Mouse (Mus musculus) liver, postnatal 0 days (tissue): ENCODE results near the gene Slk. TPM values are rescaled to one million over a fixed set of nuclear protein-coding genes. Genes with fewer than 3 reads are reported as not detected.
A peak's percentile ranks its signal among the peaks of the same experiment; 100 is the strongest.

ENCODE experiments used
- ATAC-seq: fragments of 200-750 bp; cut with Nextera tagmentation; 2 replicates; pipeline ENCODE4 v1.8.0; 2017; ENCODE audit warnings: mild to moderate bottlenecking, moderate library complexity
- DNase-seq: peaks from one replicate; pipeline ENCODE4 v3.0.0-alpha.2; 2016
- H3K27ac ChIP-seq: fragments of 300-500 bp; sonication (generic); 2 replicates; pipeline ENCODE4 v1.5.1; 2014; ENCODE audit warnings: antibody characterized with exemption, moderate library complexity, mild to moderate bottlenecking, low read depth
- H3K27me3 ChIP-seq: fragments of 300-500 bp; sonication (generic); 2 replicates; pipeline ENCODE4 v1.6.1; 2014; ENCODE audit warnings: low read length, control low read depth, mixed read lengths; ENCODE audit not compliant: insufficient read depth
- H3K36me3 ChIP-seq: fragments of 300-500 bp; sonication (generic); replicated peaks from 2 replicates; pipeline ENCODE4 v1.6.1; 2014; ENCODE audit warnings: mild to moderate bottlenecking, control low read depth, low read length, moderate library complexity, mixed read lengths; ENCODE audit not compliant: insufficient read depth
- H3K4me1 ChIP-seq: fragments of 300-500 bp; sonication (generic); 2 replicates; pipeline ENCODE4 v1.6.1; 2014; ENCODE audit warnings: antibody characterized with exemption, mild to moderate bottlenecking, control low read depth; ENCODE audit not compliant: insufficient read depth
- H3K4me2 ChIP-seq: fragments of 300-500 bp; sonication (generic); 2 replicates; pipeline ENCODE4 v1.6.1; 2014; ENCODE audit warnings: low read depth, mild to moderate bottlenecking, low read length, moderate library complexity, mixed read lengths
- H3K4me3 ChIP-seq: fragments of 300-500 bp; sonication (generic); 2 replicates; pipeline ENCODE4 v1.5.1; 2014; ENCODE audit warnings: low read depth, low read length
- H3K9ac ChIP-seq: fragments of 300-500 bp; sonication (generic); replicated peaks from 2 replicates; pipeline ENCODE4 v1.6.1; 2014; ENCODE audit warnings: mild to moderate bottlenecking, moderate library complexity
- H3K9me3 ChIP-seq: fragments of 300-500 bp; sonication (generic); 2 replicates; pipeline ENCODE4 v1.6.1; 2016; ENCODE audit warnings: mild to moderate bottlenecking, control low read depth, low read length, mixed read lengths
- CTCF ChIP-seq: sonication (generic); IDR thresholded peaks from 2 replicates; pipeline ENCODE4 v1.5.1; 2016; ENCODE audit warnings: antibody characterized with exemption, low read depth
- EP300 ChIP-seq: IDR thresholded peaks from 2 replicates; pipeline ENCODE4 v1.6.1; 2016; ENCODE audit warnings: antibody characterized with exemption, low read depth, mild to moderate bottlenecking
- WGBS: fragments of 180-500 bp; shearing (Covaris S2); extraction: QIAGEN DNeasy Blood & Tissue Kit; methylation state at CpG from one replicate; pipeline ENCODE4 v1.1.7; 2014; ENCODE audit not compliant: insufficient replicate concordance; 5-methylcytosine and 5-hydroxymethylcytosine counted together
- polyA plus RNA-seq: library from polyadenylated mRNA; unstranded; fragments of >200 nt; fragmentation: Nextera tagmentation; extraction: Ambion mirVana; gene quantifications from 2 replicates; pipeline ENCODE4 v1.2.1, GENCODE M21; 2015

Slk gene
- polyA plus RNA-seq, 1 experiment from 2014 or later = 6.0 TPM

GRCm38 (mm10) chr19:47549584-47549983 lies 29.9 kb upstream of the Slk start:
- no peak overlapping the region for H3K9ac ChIP-seq
- ATAC-seq (no peak), DNase-seq (no peak)
- TF ChIP-seq EP300 = no peak
- TF ChIP-seq CTCF = no peak
- H3K9me3 ChIP-seq = no peaks in the 10 kb centered on the region
- no peaks in the 10 kb centered on the region for H3K4me1 ChIP-seq
- no peak overlapping the region for H3K4me2 ChIP-seq
- H3K27me3 ChIP-seq = no peaks in the 10 kb centered on the region
- 81% methylated on average over 4 of the region's 4 CpGs for WGBS
- H3K4me3 ChIP-seq = no peak overlapping the region
- H3K27ac ChIP-seq = no peak overlapping the region
- H3K36me3 ChIP-seq = no peaks in the 10 kb centered on the region

GRCm38 (mm10) chr19:47559145-47559544 lies 20.3 kb upstream of the Slk start:
- 85% methylated on average over 5 of the region's 5 CpGs for WGBS
- H3K4me2 ChIP-seq = no peak overlapping the region

GRCm38 (mm10) chr19:47559751-47560512 lies 19.5 kb upstream of the Slk start:
- ATAC-seq (no peak), DNase-seq (no peak)
- H3K27ac ChIP-seq = no peak overlapping the region
- 0 out of 2 replicates have a peak, but pooled peaks cover 5% of the 10 kb centered on the region for H3K9me3 ChIP-seq
- no peaks in the 10 kb centered on the region for H3K4me1 ChIP-seq
- H3K36me3 ChIP-seq = no peaks in the 10 kb centered on the region
- H3K27me3 ChIP-seq = no peaks in the 10 kb centered on the region
- H3K4me3 ChIP-seq = no peak overlapping the region
- no peak overlapping the region for H3K4me2 ChIP-seq
- no peak overlapping the region for H3K9ac ChIP-seq
- no peak for TF ChIP-seq EP300
- TF ChIP-seq CTCF = no peak
- 65% methylated on average over 14 of the region's 14 CpGs for WGBS

More at GRCm38 (mm10) chr19:47559145-47559544, 20.3 kb upstream of the Slk start:
- DNase-seq = no peak
- no peak for ATAC-seq
- Histone ChIP-seq H3K27ac (no peak overlapping the region), H3K9ac (no peak overlapping the region), H3K4me1 (no peaks in the 10 kb centered on the region), H3K9me3 (0 out of 2 replicates have a peak, but pooled peaks cover 5% of the 10 kb centered on the region), H3K36me3 (no peaks in the 10 kb centered on the region), H3K27me3 (no peaks in the 10 kb centered on the region), H3K4me3 (no peak overlapping the region)
- TF ChIP-seq CTCF = no peak
- no peak for TF ChIP-seq EP300

GRCm38 (mm10) chr19:47560544-47561161 lies 18.8 kb upstream of the Slk start:
- Histone ChIP-seq H3K4me2 (peak overlapping the region; percentile 22; the same call in 1 of the 2 replicates), H3K27me3 (no peaks in the 10 kb centered on the region), H3K4me3 (no peak overlapping the region), H3K4me1 (no peaks in the 10 kb centered on the region), H3K27ac (no peak overlapping the region), H3K36me3 (no peaks in the 10 kb centered on the region), H3K9me3 (0 out of 2 replicates have a peak, but pooled peaks cover 5% of the 10 kb centered on the region), H3K9ac (no peak overlapping the region)
- 54% methylated on average over 12 of the region's 12 CpGs for WGBS
- no peak for ATAC-seq
- no peak for DNase-seq
- TF ChIP-seq EP300 (no peak), CTCF (no peak)

- Histone ChIP-seq H3K27me3 (no peaks in the 10 kb centered on the region), H3K4me1 (peaks cover 3% of the 10 kb centered on the region; the same call in 1 of the 2 replicates), H3K36me3 (no peaks in the 10 kb centered on the region), H3K4me2 (no peak overlapping the region), H3K4me3 (no peak overlapping the region), H3K27ac (no peak overlapping the region), H3K9me3 (0 out of 2 replicates have a peak, but pooled peaks cover 5% of the 10 kb centered on the region), H3K9ac (no peak overlapping the region)
- ATAC-seq (no peak), DNase-seq (no peak)
- WGBS = 56% methylated on average over 5 of the region's 5 CpGs
- TF ChIP-seq EP300 = no peak
Measured at GRCm38 (mm10) chr19:47561996-47562441, 17.5 kb upstream of the Slk start.

GRCm38 (mm10) chr19:47563715-47564114 lies 15.8 kb upstream of the Slk start:
- Histone ChIP-seq H3K9ac (no peak overlapping the region), H3K4me1 (peaks cover 3% of the 10 kb centered on the region; the same call in 1 of the 2 replicates), H3K9me3 (0 out of 2 replicates have a peak, but pooled peaks cover 5% of the 10 kb centered on the region), H3K27ac (no peak overlapping the region), H3K36me3 (no peaks in the 10 kb centered on the region), H3K4me2 (no peak overlapping the region), H3K27me3 (no peaks in the 10 kb centered on the region), H3K4me3 (no peak overlapping the region)
- TF ChIP-seq CTCF (no peak), EP300 (no peak)
- ATAC-seq (no peak), DNase-seq (no peak)
- 63% methylated on average over 13 of the region's 13 CpGs for WGBS
